Comparison of ENCODE assay signal across 20 mouse cellular contexts in the genomic region with DNA sequence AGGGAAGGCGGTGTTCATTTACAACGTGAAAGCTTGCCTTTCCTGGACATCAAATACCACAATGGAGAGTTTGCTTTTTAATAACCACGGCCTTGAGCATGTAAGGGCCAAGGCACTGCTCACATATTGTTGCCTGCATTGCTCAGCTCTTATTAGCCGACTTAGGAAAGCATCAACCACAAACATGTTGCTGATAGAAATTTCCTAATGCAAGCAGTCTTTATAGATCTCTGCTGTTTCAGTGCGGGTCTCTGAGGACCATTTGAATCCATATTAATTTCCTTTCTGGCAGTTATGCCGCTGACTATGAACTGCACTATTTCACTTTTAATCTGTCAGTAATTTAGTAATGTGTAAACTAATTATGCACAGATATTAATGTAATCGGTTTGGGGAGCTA.
"Had no signal": no experiment of that assay in that cellular context is flagged by ENCODE, and none has a peak within 500 bp of the region (broad histone marks: within the 10 kb centered on the region; RNA-seq: fewer than 3 reads in every experiment).

No protein-coding gene starts in this region.

- H3K36me3 ChIP-seq: liver, embryonic 13.5 days; liver, embryonic 15.5 days; lung, embryonic 15.5 days had no signal

- H3K4me1 ChIP-seq: liver, embryonic 13.5 days; liver, embryonic 15.5 days; lung, embryonic 15.5 days; megakaryocyte, embryonic 14.5 days had no signal

- H3K9me3 ChIP-seq: liver, embryonic 13.5 days; liver, embryonic 15.5 days; lung, embryonic 15.5 days; megakaryocyte, embryonic 14.5 days had no signal

- H3K27me3 ChIP-seq: liver, embryonic 13.5 days; liver, embryonic 15.5 days; lung, embryonic 15.5 days; megakaryocyte, embryonic 14.5 days had no signal

- H3K4me2 ChIP-seq: liver, embryonic 13.5 days; liver, embryonic 15.5 days; lung, embryonic 15.5 days; midbrain, embryonic 11.5 days had no signal

- ATAC-seq: liver, postnatal 0 days; lung, postnatal 0 days; midbrain, embryonic 16.5 days had no signal

- DNase-seq: liver, embryonic 13.5 days; liver, postnatal 0 days; lung, adult 2 months; lung, postnatal 14 days; lung, postnatal 36 days; retina, postnatal 1 day; right cerebral cortex, adult 18-20 months; right cerebral cortex, postnatal 25 days; right cerebral cortex, postnatal 4 days; spleen, adult 18-20 months; thymus, adult 18-20 months; thymus, postnatal 14 days; thymus, postnatal 36 days had no signal

- H3K9ac ChIP-seq: liver, embryonic 13.5 days; liver, embryonic 15.5 days; liver, postnatal 0 days; lung, embryonic 15.5 days had no signal

- H3K27ac ChIP-seq: liver, embryonic 13.5 days; liver, embryonic 15.5 days; lung, embryonic 15.5 days; macrophage had no signal

- H3K4me3 ChIP-seq: liver, embryonic 13.5 days; liver, embryonic 15.5 days; lung, embryonic 15.5 days; megakaryocyte, embryonic 14.5 days had no signal
